In the genomic region with DNA sequence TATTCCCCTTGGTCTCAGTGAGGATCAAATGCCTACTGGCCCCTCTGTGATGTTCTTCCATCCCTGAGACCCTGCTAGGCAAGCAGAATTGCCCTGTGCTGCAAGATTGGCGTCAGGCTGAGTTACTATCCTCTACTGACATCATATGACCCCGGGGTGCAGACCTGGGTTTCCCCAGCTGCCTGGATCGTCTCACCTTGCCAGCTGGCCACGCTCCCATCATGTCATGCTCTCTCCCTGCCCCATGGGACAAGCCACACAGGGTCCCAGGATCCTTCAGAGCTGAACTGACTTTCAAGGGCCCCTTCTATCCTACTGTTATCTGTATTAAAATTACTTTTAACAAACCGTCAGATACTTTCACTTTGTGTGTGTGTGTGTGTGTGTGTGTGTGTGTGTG, we compare ENCODE assay signal across 30 mouse cellular contexts.
DNase-seq lines count a peak whose midpoint lies in the region; ATAC-seq and TF ChIP-seq lines count a peak whose summit lies in the region.
"Had no signal": no experiment of that assay in that cellular context is flagged by ENCODE, and none has a peak within 500 bp of the region (broad histone marks: within the 10 kb centered on the region; RNA-seq: fewer than 3 reads in every experiment).

No protein-coding gene starts in this region.

- H3K27me3 ChIP-seq in liver, postnatal 0 days (ENCODE audit: insufficient read depth, low read length), result no peaks in the 10 kb centered on the region
- H3K27me3 ChIP-seq: neural tube, embryonic 15.5 days; stomach, embryonic 15.5 days had no signal

- H3K9me3 ChIP-seq in liver, postnatal 0 days (ENCODE audit: low read length), result no peaks in the 10 kb centered on the region
- H3K9me3 ChIP-seq: embryonic facial prominence, embryonic 12.5 days; hindbrain, embryonic 12.5 days; limb, embryonic 12.5 days; neural tube, embryonic 15.5 days; stomach, embryonic 15.5 days had no signal

- H3K4me3 ChIP-seq in liver, postnatal 0 days (ENCODE audit: low read depth, low read length), result no peak overlapping the region
- H3K4me3 ChIP-seq: embryonic facial prominence, embryonic 12.5 days; gastrocnemius, adult 2 months; hindbrain, embryonic 12.5 days; layer of hippocampus, adult 2 months; left cerebral cortex, adult 2 months; limb, embryonic 12.5 days; neural tube, embryonic 15.5 days; stomach, embryonic 15.5 days had no signal

- no peaks in the 10 kb centered on the region for H3K36me3 ChIP-seq in liver, postnatal 0 days (replicated peaks; ENCODE audit: insufficient read depth, low read length)
- H3K36me3 ChIP-seq: embryonic facial prominence, embryonic 12.5 days; hindbrain, embryonic 12.5 days; limb, embryonic 12.5 days; neural tube, embryonic 15.5 days; stomach, embryonic 15.5 days had no signal

- TF ChIP-seq CTCF in liver, postnatal 0 days (IDR thresholded peaks at IDR 0.05; ENCODE audit: low read depth), result no peak

- whole genome bisulfite sequencing in liver, postnatal 0 days (ENCODE audit: insufficient replicate concordance), result 48% methylated on average over 5 of the region's 5 CpGs

- H3K9ac ChIP-seq in liver, postnatal 0 days (replicated peaks), result no peak overlapping the region
- H3K9ac ChIP-seq: embryonic facial prominence, embryonic 12.5 days; hindbrain, embryonic 12.5 days; limb, embryonic 12.5 days; liver, embryonic 14.5 days; neural tube, embryonic 15.5 days; stomach, embryonic 15.5 days had no signal

- TF ChIP-seq EP300 in liver, postnatal 0 days (IDR thresholded peaks at IDR 0.05; ENCODE audit: low read depth), result no peak

- 0 out of 2 replicates have a peak overlapping the region, but pooled peaks have one; percentile 2 for H3K4me2 ChIP-seq in liver, postnatal 0 days (ENCODE audit: low read depth, low read length)
- H3K4me2 ChIP-seq: heart, embryonic 11.5 days; hindbrain, embryonic 12.5 days; limb, embryonic 12.5 days; neural tube, embryonic 15.5 days; stomach, embryonic 15.5 days had no signal

- H3K27ac ChIP-seq in liver, postnatal 0 days (ENCODE audit: low read depth), result peak overlapping the region; percentile 22; the same call in 1 of the 2 replicates
- H3K27ac ChIP-seq: embryonic facial prominence, embryonic 12.5 days; hindbrain, embryonic 12.5 days; hindbrain, postnatal 0 days; layer of hippocampus, adult 2 months; left cerebral cortex, adult 2 months; limb, embryonic 12.5 days; liver, embryonic 14.5 days; neural tube, embryonic 15.5 days had no signal

- ATAC-seq in liver, postnatal 0 days, result peak; percentile 85
- ATAC-seq in frontal cortex, adult (ENCODE audit: low TSS enrichment), result no peak
- ATAC-seq: forebrain, embryonic 14.5 days; hindbrain, postnatal 0 days; intestine, embryonic 16.5 days had no signal

- peaks cover 15% of the 10 kb centered on the region for H3K4me1 ChIP-seq in liver, postnatal 0 days (ENCODE audit: insufficient read depth)

- DNase-seq in adrenal gland, postnatal 10 days, result peak; percentile 54
- DNase-seq in adrenal gland, adult 18-20 months (ENCODE audit: low spot score in 2 of 2), result no peak
- DNase-seq in kidney, adult 8-10 months, result peak; percentile 45 to 48
- DNase-seq in kidney, adult 18-20 months, result no peak
- DNase-seq in liver, postnatal 0 days, result peak; percentile 70
- DNase-seq in liver, result no peak
- DNase-seq in kidney, postnatal 14 days, result peak; percentile 27
- DNase-seq: adrenal gland, adult 2 months; cerebellum, adult 11 months; cerebellum, adult 9-10 months; cerebellum, postnatal 36 days; gastrocnemius, postnatal 36 days; midbrain, embryonic 14.5 days; retina, postnatal 1 day; right cerebral cortex, postnatal 14 days; thymus, postnatal 14 days had no signal

Comparison
In these comparisons a context has a peak if more than half of its experiments do, and no peak if none do; other contexts are left out.
1. DNase-seq: peak in adrenal gland, postnatal 10 days (single experiment), kidney, adult 8-10 months (2 of 2), liver, postnatal 0 days (single experiment) and kidney, postnatal 14 days (single experiment); none in adrenal gland, adult 18-20 months (0 of 2), kidney, adult 18-20 months (single experiment) and liver (single experiment).